Mouse (Mus musculus) right cerebral cortex, postnatal 14 days (tissue): ENCODE measurements around the gene Utp3.
"Not testable (repeated sequence)": the region's sequence is repeated elsewhere in the genome, so short reads cannot be mapped to it uniquely, and the experiment has no call there.

Source experiments
- DNase-seq: peaks from one replicate; pipeline ENCODE4 v3.0.0; 2022

Utp3 gene

GRCm38 (mm10) chr5:88554086-88554886 is at the start of gene Utp3:
TSS of gene Utp3 (plus strand) at chr5:88554462.
- peak; percentile 88 for DNase-seq

DNA sequence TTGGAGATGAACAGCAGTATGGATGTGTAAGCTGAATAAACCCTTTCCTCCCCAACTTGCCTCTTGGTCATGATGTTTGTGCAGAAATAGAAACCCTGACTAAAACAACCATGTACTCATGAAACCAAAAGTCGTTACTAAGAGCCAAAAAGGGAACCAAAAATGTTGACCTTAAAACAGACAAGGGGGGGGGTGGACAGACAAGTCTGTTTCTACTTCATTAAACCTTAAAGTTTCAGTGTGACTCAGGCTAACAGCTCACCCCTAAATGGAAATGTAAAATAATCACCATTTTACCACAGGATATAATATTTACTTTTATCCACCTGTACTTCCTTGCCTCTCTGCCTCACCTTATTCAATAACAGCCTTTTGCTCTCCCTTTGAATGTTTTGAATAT is 45.7 kb upstream of the Utp3 start:
- no peak for DNase-seq

DNA sequence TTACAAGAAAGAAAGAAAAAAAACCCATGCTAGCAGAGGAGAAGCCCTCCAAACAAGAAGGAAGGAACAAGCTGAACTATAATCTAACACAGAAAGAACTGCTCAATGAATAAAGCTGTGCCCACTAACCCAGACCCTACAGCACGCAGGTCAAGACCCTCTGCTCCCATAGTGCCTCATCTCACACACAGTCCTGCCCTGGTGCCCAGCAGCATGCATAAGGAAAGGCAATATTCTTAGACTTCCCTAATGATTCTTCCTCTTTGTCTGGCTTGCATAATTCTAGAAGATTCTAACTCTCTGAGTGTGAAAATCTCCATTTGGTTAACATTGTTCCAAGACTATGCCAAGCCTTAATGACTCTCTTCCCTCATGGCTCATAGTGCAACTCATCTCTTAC is 45.3 kb upstream of the Utp3 start:
- no peak for DNase-seq

DNA sequence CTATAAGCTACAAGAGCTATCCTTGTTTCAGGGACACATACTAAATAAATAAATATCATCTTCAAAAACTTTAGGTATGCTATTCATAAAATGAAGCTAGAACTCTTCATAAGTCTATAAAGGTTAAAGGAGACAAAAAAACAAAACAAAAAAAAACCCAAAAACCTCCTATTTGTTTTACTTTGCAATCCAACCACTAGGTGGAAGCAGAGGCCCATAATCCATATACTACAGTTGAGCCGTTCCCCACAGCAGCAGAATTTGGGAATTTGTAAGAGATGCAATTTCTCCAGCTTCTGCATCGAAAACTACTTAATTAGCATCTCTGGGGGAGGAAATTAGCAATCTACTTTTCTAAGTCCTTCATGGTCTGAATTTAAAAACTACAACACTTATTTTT is 35.0 kb upstream of the Utp3 start:
- peak; percentile 21 for DNase-seq

GRCm38 (mm10) chr5:88527657-88528056 is 26.6 kb upstream of the Utp3 start, which contains the start of gene Jchain:
TSS of gene Jchain (minus strand) at chr5:88527891.
- DNase-seq, result no peak

GRCm38 (mm10) chr5:88530908-88531307 is 23.4 kb upstream of the Utp3 start:
- DNase-seq, result no peak

DNA sequence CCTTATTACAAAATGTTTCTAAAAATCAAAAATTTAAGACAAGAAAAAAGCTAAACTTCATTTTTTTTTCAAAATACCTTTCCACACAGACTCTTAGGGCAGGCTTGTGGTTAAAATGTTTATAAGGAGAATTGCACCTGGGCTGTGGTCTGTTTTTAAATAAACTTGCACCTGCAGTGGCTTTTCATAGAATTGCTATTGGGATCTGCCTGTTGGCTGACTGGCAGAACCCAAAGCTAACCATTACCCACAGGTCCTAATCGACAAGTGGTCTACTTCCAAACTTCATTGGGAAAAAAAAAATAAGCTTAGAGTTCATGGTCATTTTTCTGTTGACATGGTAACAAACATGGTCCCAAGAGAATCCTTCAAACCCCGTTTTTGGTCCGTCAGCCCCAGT is 19.6 kb upstream of the Utp3 start:
- no peak for DNase-seq

- no peak for DNase-seq
Measured at GRCm38 (mm10) chr5:88540845-88541244, 13.4 kb upstream of the Utp3 start.

GRCm38 (mm10) chr5:88542651-88543282 is 11.5 kb upstream of the Utp3 start:
- DNase-seq, result peak; percentile 35

DNA sequence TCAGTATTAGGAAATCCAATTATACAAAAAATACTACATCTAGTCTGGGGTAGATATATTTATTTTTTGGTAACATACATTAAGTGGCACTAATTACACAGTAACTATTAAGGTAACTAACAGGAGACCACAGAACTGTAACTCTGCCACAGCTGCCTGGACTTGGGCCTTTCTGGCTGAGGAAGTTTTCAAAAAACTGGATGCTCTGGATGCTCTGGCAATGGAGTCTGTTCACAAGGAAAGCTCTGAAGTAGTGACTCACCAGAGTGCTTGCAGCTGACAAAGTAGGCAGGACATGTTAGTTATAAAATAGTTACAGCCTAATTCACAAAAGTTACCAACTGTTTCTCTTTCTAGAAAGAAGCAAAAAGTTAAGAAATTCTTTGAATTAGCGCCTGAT is 9.9 kb upstream of the Utp3 start:
- DNase-seq, result not testable (repeated sequence)

GRCm38 (mm10) chr5:88545536-88545935 is 8.7 kb upstream of the Utp3 start:
- DNase-seq, result no peak

DNA sequence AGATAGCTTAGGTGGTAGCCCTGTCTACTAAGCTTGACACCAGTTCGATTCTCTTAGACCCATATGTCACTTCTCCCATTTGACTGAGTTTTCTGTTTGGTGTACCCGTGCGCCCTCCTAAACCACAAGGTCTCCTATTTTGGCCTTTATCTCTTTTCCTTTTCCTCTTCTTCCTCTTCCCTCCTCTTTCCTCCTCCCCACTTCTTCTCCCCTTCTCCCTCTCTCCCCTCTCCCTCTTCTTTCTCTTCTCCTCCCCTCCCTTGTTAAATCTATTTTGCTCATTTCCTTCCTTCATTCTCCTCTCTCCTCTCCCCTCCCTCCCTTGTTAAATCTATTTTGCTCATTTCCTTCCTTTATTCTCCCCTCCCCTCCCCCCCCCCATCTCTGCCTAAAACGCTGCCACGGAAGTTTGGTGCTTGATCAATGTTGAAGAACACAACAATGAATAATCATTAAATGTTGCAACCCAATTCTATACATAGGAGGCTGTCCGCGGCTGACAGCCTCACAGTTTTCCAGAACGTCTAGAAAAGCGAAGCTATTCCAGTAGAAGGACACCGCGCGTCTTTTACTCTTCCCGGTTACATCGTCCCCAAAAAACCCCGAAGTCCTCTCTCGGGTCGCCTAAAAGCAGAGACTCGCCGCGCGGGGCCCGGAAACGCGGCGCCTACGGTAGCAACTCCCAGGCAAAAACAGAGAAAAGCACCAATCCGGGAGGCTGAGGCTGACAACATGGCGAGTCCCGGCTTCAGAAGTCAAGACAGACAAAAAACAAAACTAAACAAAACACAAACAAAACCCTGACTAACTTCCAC is 784 bp upstream of the Utp3 start:
- DNase-seq, result no peak

GRCm38 (mm10) chr5:88558991-88559390 is 4.7 kb downstream of the Utp3 start:
- no peak for DNase-seq

DNA sequence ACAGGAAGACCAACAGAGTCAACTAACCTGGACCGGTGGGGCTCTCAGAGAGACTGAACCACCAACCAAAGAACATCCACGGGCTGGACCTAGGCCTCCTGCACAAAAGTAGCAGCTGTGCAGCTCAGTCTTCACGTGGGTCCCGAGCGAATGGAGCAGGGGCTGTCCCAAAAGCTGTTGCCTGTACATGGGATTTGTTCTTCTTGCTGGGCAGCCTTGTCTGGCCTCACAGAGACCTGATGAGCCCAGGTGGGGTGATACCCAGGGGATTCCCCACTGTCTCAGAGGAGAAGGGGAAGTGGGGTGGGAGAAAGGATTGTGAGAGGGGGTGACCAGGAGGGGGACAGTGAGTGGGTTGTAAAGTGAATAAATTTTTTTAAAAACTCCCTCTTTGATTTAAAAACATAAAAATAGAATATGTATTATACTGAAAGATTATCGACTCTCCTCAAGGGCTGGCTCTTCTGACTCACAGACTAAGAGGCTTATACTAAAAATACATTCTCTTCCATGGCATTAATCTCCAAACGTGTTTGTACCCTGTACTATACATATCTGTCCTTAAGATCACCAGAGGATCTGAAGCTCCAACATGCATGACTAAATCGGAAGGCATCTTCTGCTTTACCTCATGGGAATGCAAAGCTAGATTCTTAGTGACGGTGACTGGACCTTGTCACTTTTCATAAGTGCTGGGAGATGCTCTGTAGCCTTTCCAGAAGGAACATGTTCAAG is 7.0 kb downstream of the Utp3 start:
- no peak for DNase-seq

DNA sequence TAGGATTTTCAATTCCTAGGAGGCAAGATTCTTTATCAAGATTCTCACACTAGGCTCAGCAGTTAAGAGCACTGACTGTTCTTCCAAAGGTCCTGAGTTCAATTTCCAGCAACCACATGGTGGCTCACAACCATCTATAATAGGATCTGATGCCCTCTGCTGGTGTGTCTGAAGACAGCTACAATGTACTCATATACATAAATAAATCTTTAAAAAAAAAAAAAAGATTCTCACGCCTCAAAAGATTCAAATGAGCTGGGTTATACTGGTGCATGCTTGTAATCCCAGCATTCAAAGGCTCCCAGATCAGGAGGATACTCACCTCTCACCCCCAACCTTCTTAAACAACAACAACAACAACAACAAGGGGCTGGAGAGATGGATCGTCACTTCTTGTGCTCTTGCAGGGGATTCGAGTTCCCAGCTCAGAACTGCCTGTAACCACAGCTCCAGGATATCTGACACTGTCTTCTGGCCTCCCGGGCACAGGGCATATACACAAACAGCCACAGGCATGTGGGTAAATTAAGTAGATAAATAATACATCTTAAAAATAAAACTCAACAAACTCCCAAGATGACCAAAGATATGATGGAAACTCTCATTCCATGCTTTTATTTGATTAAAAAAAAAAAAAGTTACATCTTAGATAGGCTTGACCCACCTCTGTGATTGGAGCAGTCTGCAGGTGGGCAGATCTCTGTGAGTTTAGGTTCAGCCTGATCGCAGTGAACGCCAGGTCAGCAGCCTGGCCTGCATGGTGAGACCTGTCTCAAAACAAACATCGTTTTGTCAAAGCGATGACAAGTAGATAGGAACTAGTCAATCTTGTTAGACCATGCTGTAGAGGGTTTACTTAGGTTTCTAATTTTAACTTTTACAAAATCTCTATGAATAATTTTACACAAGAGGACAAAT is 8.9 kb downstream of the Utp3 start:
- DNase-seq, result no peak

DNA sequence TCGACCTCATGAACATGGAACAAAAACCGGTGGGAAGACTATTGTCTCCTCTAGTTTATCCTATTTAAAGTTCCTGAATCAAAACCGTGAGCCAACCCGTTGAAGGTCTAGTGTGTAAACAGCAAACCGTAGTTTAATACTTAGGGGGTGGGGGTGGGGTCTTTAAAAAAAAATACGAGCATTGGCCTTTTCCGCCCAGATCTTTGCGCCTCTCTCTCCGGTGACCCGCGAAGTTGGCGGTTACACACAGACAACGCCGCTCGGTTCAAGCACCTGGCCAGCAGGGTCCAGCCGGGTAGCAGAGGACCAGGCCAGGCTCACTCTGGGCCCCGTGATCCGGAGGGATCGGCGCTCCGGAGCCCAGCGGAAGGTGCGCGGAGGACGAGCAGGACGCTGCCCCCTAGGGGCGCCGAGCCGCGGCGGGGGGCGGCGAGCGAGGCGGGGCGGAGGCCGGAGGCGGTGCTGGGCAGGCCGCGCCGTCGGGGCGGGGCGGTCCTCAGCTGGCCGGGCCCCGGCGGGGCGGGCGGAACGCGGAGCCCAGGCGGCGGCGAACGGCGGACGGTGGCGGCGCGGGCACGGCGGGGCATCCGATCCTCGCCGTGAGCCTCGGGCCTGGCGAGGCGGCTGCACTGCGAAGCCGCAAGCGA is 10.4 kb downstream of the Utp3 start, which contains the start of gene Rufy3:
Gene Rufy3, plus strand, starts transcription at position 540 of the 647 bp plus-strand sequence.
- peak; percentile 70 for DNase-seq

DNA sequence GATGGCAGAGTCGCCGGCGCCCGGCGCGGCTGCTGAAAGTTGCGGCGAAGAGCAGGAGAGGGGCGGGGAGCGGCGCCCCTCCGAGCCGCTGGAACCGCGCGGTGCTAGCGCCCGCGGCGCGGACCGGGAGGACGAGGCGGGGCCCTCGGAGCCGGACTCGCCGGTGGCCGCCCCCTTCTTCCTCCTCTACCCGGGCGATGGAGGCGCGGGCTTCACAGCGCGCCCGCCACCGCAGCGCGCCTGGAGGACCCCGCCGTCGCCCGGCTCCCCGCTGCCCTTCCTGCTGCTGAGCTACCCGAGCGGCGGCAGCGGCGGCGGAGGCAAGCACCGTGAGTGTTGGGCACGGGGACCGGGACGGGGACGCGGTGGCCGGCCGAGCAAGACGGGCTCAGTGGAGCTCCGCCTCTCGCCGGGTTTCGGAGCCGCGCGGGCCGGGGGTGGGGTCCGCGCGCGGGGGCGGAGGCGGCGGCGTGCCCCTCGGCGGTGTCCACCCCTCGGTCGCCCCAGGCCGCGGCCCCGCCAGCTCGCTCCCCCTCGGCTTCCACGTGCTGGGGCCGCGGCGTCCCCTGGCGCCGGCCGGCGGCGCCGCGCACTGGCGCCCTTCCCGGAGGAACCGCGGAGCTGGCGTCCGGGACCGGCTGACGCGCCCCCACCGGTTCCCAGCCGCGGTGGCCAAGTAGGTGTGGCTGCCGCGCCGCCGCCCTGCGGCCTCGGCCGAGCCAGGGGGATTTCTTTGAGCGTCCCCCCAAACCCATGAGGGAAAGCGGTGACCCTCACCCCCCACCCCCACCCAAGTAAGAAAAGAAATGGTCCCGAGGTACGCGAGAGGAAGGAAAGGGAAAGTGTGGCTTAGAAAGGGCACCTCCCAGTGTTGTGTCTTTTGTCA is 11.1 kb downstream of the Utp3 start:
- peak; percentile 52 for DNase-seq

DNA sequence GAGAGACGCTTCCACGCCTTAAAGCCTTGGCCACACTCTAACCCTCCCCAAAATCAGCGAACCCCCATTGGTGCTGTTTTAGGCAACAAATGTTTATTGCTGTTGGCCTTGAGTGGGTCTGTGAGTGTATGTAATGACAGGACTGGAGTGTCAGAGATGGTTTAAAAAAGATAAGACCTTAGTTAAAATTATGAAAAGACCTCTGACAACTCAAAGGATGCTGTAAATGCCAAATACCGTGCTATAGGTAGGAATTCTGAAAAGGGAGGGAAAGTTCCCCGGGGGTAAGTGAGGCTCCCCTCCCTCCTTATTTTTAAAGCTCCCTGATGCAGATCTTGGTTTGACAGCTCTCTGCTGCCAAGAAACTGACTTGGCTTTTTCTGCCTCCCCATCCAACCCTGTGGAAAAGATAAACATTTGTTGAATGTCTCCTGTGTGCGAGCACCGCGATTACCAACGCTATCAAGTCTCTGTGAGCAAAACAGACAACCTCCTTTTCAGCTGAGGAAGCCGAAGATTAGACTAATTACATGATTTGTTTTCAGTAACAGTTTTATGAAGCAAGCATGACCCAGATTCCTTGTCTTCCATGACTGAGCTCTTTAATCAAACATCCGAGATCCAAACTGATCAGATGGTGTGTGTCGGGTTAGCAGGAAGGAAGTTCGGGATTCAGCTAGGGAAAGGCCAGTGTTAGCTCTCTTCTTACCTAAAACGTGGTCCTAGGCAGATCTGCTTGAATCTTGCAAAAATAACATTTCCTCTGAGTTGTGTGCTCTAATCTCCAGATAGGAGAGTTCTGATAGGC is 12.0 kb downstream of the Utp3 start:
- no peak for DNase-seq

DNA sequence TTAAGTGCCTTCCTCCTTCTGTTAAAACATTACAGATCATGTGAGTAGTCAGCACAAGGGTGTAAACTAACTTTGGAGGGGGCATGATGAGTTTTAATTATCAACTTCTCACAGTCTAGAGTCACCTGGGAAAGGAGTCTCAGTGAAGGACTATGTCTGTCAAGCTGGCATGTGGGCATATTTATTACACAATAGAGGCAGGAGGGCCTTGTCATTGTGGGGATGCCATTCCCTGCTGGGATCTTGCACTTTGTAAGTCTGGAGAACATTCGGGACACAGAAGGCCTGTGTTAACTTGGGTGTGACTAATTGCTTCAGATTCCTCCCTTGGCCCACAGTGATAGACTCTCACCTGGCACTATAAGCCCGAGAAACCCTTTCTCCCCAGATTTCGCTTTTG is 15.3 kb downstream of the Utp3 start:
- DNase-seq, result no peak
